Comparison of ENCODE assay signal across 27 mouse cellular contexts in genomic region chr15:67303804-67304203, GRCm38 (mm10).
DNase-seq lines count a peak whose midpoint lies in the region; ATAC-seq and TF ChIP-seq lines count a peak whose summit lies in the region.
"Had no signal": no experiment of that assay in that cellular context is flagged by ENCODE, and none has a peak within 500 bp of the region (broad histone marks: within the 10 kb centered on the region; RNA-seq: fewer than 3 reads in every experiment).

No protein-coding gene starts in this region.

- no peak overlapping the region for H3K4me2 ChIP-seq in embryonic facial prominence, embryonic 14.5 days (ENCODE audit: low read depth, low read length)
- no peak overlapping the region for H3K4me2 ChIP-seq in kidney, embryonic 14.5 days (replicated peaks; ENCODE audit: low read depth, low read length)
- H3K4me2 ChIP-seq in limb, embryonic 13.5 days (replicated peaks): no peak overlapping the region
- H3K4me2 ChIP-seq in neural tube, embryonic 11.5 days (ENCODE audit: low read depth): no peak overlapping the region
- H3K4me2 ChIP-seq: embryonic facial prominence, embryonic 15.5 days; heart, embryonic 11.5 days; limb, embryonic 15.5 days; lung, embryonic 14.5 days; midbrain, embryonic 13.5 days; neural tube, embryonic 12.5 days had no signal

- no peak for TF ChIP-seq CTCF in kidney, adult 2 months (conservative IDR thresholded peaks at IDR 0.05; ENCODE audit: insufficient read depth, insufficient read length, low read depth, low read length)

- WGBS in embryonic facial prominence, embryonic 14.5 days: 57% methylated on average over 1 of the region's 1 CpGs
- WGBS in embryonic facial prominence, embryonic 10.5 days: 78% methylated on average over 1 of the region's 1 CpGs
- 14% methylated on average over 1 of the region's 1 CpGs for WGBS in kidney, embryonic 14.5 days
- 35% methylated on average over 1 of the region's 1 CpGs for WGBS in kidney, adult 2 months
- 83% methylated on average over 1 of the region's 1 CpGs for WGBS in limb, embryonic 13.5 days
- 83% methylated on average over 1 of the region's 1 CpGs for WGBS in limb, embryonic 10.5 days
- whole genome bisulfite sequencing in neural tube, embryonic 11.5 days: 75% methylated on average over 1 of the region's 1 CpGs

- H3K4me1 ChIP-seq in embryonic facial prominence, embryonic 14.5 days (ENCODE audit: control insufficient read depth, insufficient read depth, low read length): no peaks in the 10 kb centered on the region
- peaks cover 4% of the 10 kb centered on the region for H3K4me1 ChIP-seq in embryonic facial prominence, embryonic 10.5 days
- peaks cover 13% of the 10 kb centered on the region; the same call in 1 of the 2 replicates for H3K4me1 ChIP-seq in kidney, embryonic 14.5 days (ENCODE audit: control insufficient read depth, insufficient read depth, low read length)
- H3K4me1 ChIP-seq in kidney, adult 2 months (ENCODE audit: control insufficient read depth, insufficient read depth, low read length): no peaks in the 10 kb centered on the region
- H3K4me1 ChIP-seq in limb, embryonic 13.5 days: peaks cover 5% of the 10 kb centered on the region; the same call in 1 of the 2 replicates
- 0 out of 2 replicates have a peak, but pooled peaks cover 5% of the 10 kb centered on the region for H3K4me1 ChIP-seq in limb, embryonic 10.5 days
- H3K4me1 ChIP-seq in neural tube, embryonic 11.5 days (ENCODE audit: control insufficient read depth, insufficient read depth, low read length): no peaks in the 10 kb centered on the region
- H3K4me1 ChIP-seq: hindbrain, embryonic 10.5 days; midbrain, embryonic 13.5 days; neural tube, embryonic 12.5 days had no signal

- ATAC-seq in embryonic facial prominence, embryonic 14.5 days (ENCODE audit: low read depth): no peak
- ATAC-seq in kidney, embryonic 14.5 days (ENCODE audit: low FRiP score, low TSS enrichment): peak; percentile 84
- ATAC-seq in limb, embryonic 13.5 days (ENCODE audit: low FRiP score, low read depth): peak; percentile 36; the same call in 1 of the 2 replicates
- ATAC-seq in neural tube, embryonic 11.5 days (ENCODE audit: insufficient read depth, low FRiP score, low TSS enrichment): no peak
- ATAC-seq: forebrain, embryonic 14.5 days; hindbrain, embryonic 16.5 days; intestine, postnatal 0 days; midbrain, embryonic 13.5 days had no signal

- H3K36me3 ChIP-seq in embryonic facial prominence, embryonic 14.5 days (ENCODE audit: control insufficient read depth, insufficient read depth, low read length): no peaks in the 10 kb centered on the region
- H3K36me3 ChIP-seq in embryonic facial prominence, embryonic 10.5 days (replicated peaks): no peaks in the 10 kb centered on the region
- H3K36me3 ChIP-seq in kidney, embryonic 14.5 days (ENCODE audit: control insufficient read depth, insufficient read depth, low read length): no peaks in the 10 kb centered on the region
- no peaks in the 10 kb centered on the region for H3K36me3 ChIP-seq in kidney, adult 2 months (ENCODE audit: control insufficient read depth, insufficient read depth, low read length)
- no peaks in the 10 kb centered on the region for H3K36me3 ChIP-seq in limb, embryonic 13.5 days
- H3K36me3 ChIP-seq in limb, embryonic 10.5 days: no peaks in the 10 kb centered on the region
- H3K36me3 ChIP-seq in neural tube, embryonic 11.5 days (ENCODE audit: control insufficient read depth, insufficient read depth, low read length): no peaks in the 10 kb centered on the region
- H3K36me3 ChIP-seq: embryonic facial prominence, embryonic 15.5 days; hindbrain, embryonic 10.5 days; limb, embryonic 15.5 days; midbrain, embryonic 13.5 days; neural tube, embryonic 12.5 days had no signal

- peak; percentile 22 for DNase-seq in embryonic facial prominence, embryonic 14.5 days (ENCODE audit: low spot score)
- no peak for DNase-seq in embryonic facial prominence, embryonic 10.5 days (ENCODE audit: low spot score)
- no peak for DNase-seq in kidney, adult 2 months
- DNase-seq in limb, embryonic 10.5 days (ENCODE audit: low spot score): no peak
- DNase-seq in neural tube, embryonic 11.5 days (ENCODE audit: low spot score): peak; percentile 13
- no peak for DNase-seq in cerebellum, postnatal 25 days
- DNase-seq: adrenal gland, postnatal 10 days; cerebellum, adult 8-10 months; lung, embryonic 14.5 days; retina, postnatal 1 day; right cerebral cortex, postnatal 25 days; spleen, adult 18-20 months; thymus, adult 2 months; thymus, postnatal 4 days had no signal

- TF ChIP-seq POLR2A in kidney, adult 2 months (IDR thresholded peaks at IDR 0.05; ENCODE audit: low read depth, low read length): no peak

- no peaks in the 10 kb centered on the region for H3K27me3 ChIP-seq in embryonic facial prominence, embryonic 14.5 days (replicated peaks; ENCODE audit: control insufficient read depth, insufficient read depth, low read length)
- H3K27me3 ChIP-seq in embryonic facial prominence, embryonic 10.5 days (replicated peaks; ENCODE audit: low read depth, poor library complexity, severe bottlenecking): no peaks in the 10 kb centered on the region
- H3K27me3 ChIP-seq in kidney, embryonic 14.5 days (ENCODE audit: control insufficient read depth, insufficient read depth, low read length): no peaks in the 10 kb centered on the region
- no peaks in the 10 kb centered on the region for H3K27me3 ChIP-seq in kidney, adult 2 months (replicated peaks; ENCODE audit: control insufficient read depth, insufficient read depth, low read length)
- H3K27me3 ChIP-seq in limb, embryonic 13.5 days: no peaks in the 10 kb centered on the region
- no peaks in the 10 kb centered on the region for H3K27me3 ChIP-seq in limb, embryonic 10.5 days (ENCODE audit: low read depth, poor library complexity, severe bottlenecking)
- no peaks in the 10 kb centered on the region for H3K27me3 ChIP-seq in neural tube, embryonic 11.5 days (ENCODE audit: control insufficient read depth, insufficient read depth, low read length)
- H3K27me3 ChIP-seq: embryonic facial prominence, embryonic 15.5 days; limb, embryonic 15.5 days; midbrain, embryonic 13.5 days; neural tube, embryonic 12.5 days had no signal

- H3K9me3 ChIP-seq in embryonic facial prominence, embryonic 14.5 days (ENCODE audit: control insufficient read depth, low read length): no peaks in the 10 kb centered on the region
- H3K9me3 ChIP-seq in embryonic facial prominence, embryonic 10.5 days: no peaks in the 10 kb centered on the region
- H3K9me3 ChIP-seq in kidney, embryonic 14.5 days (ENCODE audit: control insufficient read depth, low read length): no peaks in the 10 kb centered on the region
- no peaks in the 10 kb centered on the region for H3K9me3 ChIP-seq in limb, embryonic 13.5 days
- no peaks in the 10 kb centered on the region for H3K9me3 ChIP-seq in limb, embryonic 10.5 days (replicated peaks)
- H3K9me3 ChIP-seq in neural tube, embryonic 11.5 days (ENCODE audit: control insufficient read depth, low read length): no peaks in the 10 kb centered on the region
- H3K9me3 ChIP-seq: embryonic facial prominence, embryonic 15.5 days; hindbrain, embryonic 10.5 days; limb, embryonic 15.5 days; midbrain, embryonic 13.5 days; neural tube, embryonic 12.5 days had no signal

- no peak overlapping the region for H3K4me3 ChIP-seq in embryonic facial prominence, embryonic 14.5 days (ENCODE audit: low read depth, low read length)
- H3K4me3 ChIP-seq in embryonic facial prominence, embryonic 10.5 days: no peak overlapping the region
- H3K4me3 ChIP-seq in kidney, embryonic 14.5 days (ENCODE audit: low read length): no peak overlapping the region
- H3K4me3 ChIP-seq in kidney, adult 2 months (ENCODE audit: insufficient read depth, low read depth, low read length): no peak overlapping the region
- H3K4me3 ChIP-seq in limb, embryonic 13.5 days: no peak overlapping the region
- H3K4me3 ChIP-seq in limb, embryonic 10.5 days: no peak overlapping the region
- no peak overlapping the region for H3K4me3 ChIP-seq in neural tube, embryonic 11.5 days (ENCODE audit: low read depth, low read length)
- H3K4me3 ChIP-seq: embryonic facial prominence, embryonic 15.5 days; hindbrain, embryonic 10.5 days; layer of hippocampus, adult 2 months; limb, embryonic 15.5 days; midbrain, embryonic 13.5 days; neural tube, embryonic 12.5 days had no signal

- H3K27ac ChIP-seq in embryonic facial prominence, embryonic 14.5 days (replicated peaks; ENCODE audit: low read depth, low read length): no peak overlapping the region
- no peak overlapping the region for H3K27ac ChIP-seq in embryonic facial prominence, embryonic 10.5 days (replicated peaks)
- peak overlapping the region; percentile 53 for H3K27ac ChIP-seq in kidney, embryonic 14.5 days (ENCODE audit: low read depth, low read length)
- no peak overlapping the region for H3K27ac ChIP-seq in kidney, adult 2 months (ENCODE audit: insufficient read depth, low read depth, low read length)
- H3K27ac ChIP-seq in limb, embryonic 13.5 days: 0 out of 2 replicates have a peak overlapping the region, but pooled peaks have one; percentile 33
- H3K27ac ChIP-seq in limb, embryonic 10.5 days: no peak overlapping the region
- no peak overlapping the region for H3K27ac ChIP-seq in neural tube, embryonic 11.5 days (ENCODE audit: low read depth, low read length)
- H3K27ac ChIP-seq: embryonic facial prominence, embryonic 15.5 days; hindbrain, embryonic 10.5 days; layer of hippocampus, adult 2 months; limb, embryonic 15.5 days; liver, embryonic 14.5 days; midbrain, embryonic 13.5 days; neural tube, embryonic 12.5 days had no signal

- H3K9ac ChIP-seq in embryonic facial prominence, embryonic 14.5 days (ENCODE audit: low read depth, low read length): no peak overlapping the region
- H3K9ac ChIP-seq in kidney, embryonic 14.5 days (ENCODE audit: low read depth, low read length): no peak overlapping the region
- no peak overlapping the region for H3K9ac ChIP-seq in limb, embryonic 13.5 days
- no peak overlapping the region for H3K9ac ChIP-seq in neural tube, embryonic 11.5 days (ENCODE audit: low read length)
- H3K9ac ChIP-seq: embryonic facial prominence, embryonic 15.5 days; limb, embryonic 15.5 days; liver, embryonic 14.5 days; lung, embryonic 14.5 days; midbrain, embryonic 13.5 days; neural tube, embryonic 12.5 days had no signal

Comparison
In these comparisons a context has a peak if more than half of its experiments do, and no peak if none do; other contexts are left out.
1. DNase-seq: peak in embryonic facial prominence, embryonic 14.5 days (single experiment) and neural tube, embryonic 11.5 days (single experiment); none in embryonic facial prominence, embryonic 10.5 days (single experiment), kidney, adult 2 months (single experiment), limb, embryonic 10.5 days (single experiment) and cerebellum, postnatal 25 days (0 of 2).
2. H3K27ac ChIP-seq: peak in kidney, embryonic 14.5 days (single experiment) and limb, embryonic 13.5 days (single experiment); none in embryonic facial prominence, embryonic 14.5 days (single experiment), embryonic facial prominence, embryonic 10.5 days (single experiment), kidney, adult 2 months (single experiment), limb, embryonic 10.5 days (single experiment) and neural tube, embryonic 11.5 days (single experiment).
3. ATAC-seq: peak in kidney, embryonic 14.5 days (single experiment) and limb, embryonic 13.5 days (single experiment); none in embryonic facial prominence, embryonic 14.5 days (single experiment) and neural tube, embryonic 11.5 days (single experiment).